Mouse (Mus musculus): Measurements from ENCODE around the gene Metap1. TPM values are rescaled to one million over a fixed set of nuclear protein-coding genes. Genes with fewer than 3 reads are reported as not detected.
A peak's percentile ranks its signal among the peaks of the same experiment; 100 is the strongest.

Metap1 gene
- total and polyA plus RNA-seq, 3 experiments = 57.4 to 96.3 (median 71.0) TPM

DNA sequence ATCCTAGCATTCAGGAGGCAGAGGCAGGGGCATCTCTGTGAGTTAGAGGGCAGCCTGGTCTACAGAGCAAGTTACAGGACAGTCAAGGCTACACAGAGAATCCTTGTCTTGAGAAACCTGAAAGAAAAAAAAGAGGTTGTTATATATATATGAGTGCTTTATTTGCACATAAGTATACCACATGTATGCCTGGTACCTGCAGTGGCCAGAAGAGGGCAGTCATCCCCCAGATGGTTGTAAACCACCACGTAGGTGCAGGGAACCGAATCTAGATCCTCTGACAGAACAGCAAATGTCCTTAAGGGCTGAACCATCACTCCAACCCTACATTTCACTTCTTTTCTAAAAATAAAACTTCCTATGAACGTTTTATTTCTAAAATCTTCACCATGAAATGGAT lies 28.6 kb upstream of the Metap1 start:
- TF ChIP-seq E2F4 (IDR thresholded peaks at IDR 0.05; ENCODE audit: borderline replicate concordance, low read depth, low read length) (no peak), MEF2A (IDR thresholded peaks at IDR 0.05; ENCODE audit: extremely low read depth, insufficient replicate concordance, low read depth, low read length, poor library complexity, severe bottlenecking) (no peak), ZC3H11A (IDR thresholded peaks at IDR 0.05; ENCODE audit: low read depth, low read length) (peak; percentile 83), MYC (IDR thresholded peaks at IDR 0.05; ENCODE audit: low read depth, low read length) (peak; percentile 73; the same call in 1 of the 2 replicates), RAD21 (IDR thresholded peaks at IDR 0.05; ENCODE audit: low read depth, low read length) (peak; percentile 82), ZNF384 (IDR thresholded peaks at IDR 0.05; ENCODE audit: low read depth, low read length) (peak; percentile 30; the same call in 1 of the 2 replicates), KAT2A (conservative IDR thresholded peaks at IDR 0.05; ENCODE audit: low read depth, low read length) (no peak), MAX (IDR thresholded peaks at IDR 0.05; ENCODE audit: low read length) (no peak), ETS1 (IDR thresholded peaks at IDR 0.05; ENCODE audit: low read depth, low read length) (0 out of 2 replicates have a peak, but pooled peaks have one; percentile 17), POLR2AphosphoS2 (IDR thresholded peaks at IDR 0.05; ENCODE audit: low read length) (no peak), EP300 (IDR thresholded peaks at IDR 0.05; ENCODE audit: low read depth in 1 of 2, low read length in 2 of 2) (no peak), CTCF (IDR thresholded peaks at IDR 0.05 in 2 of 3, conservative IDR thresholded peaks at IDR 0.05 in 1 of 3; ENCODE audit: control insufficient read depth in 1 of 3, insufficient read depth in 1 of 3, low read depth in 2 of 3, low read length in 3 of 3, poor library complexity in 1 of 3, severe bottlenecking in 1 of 3) (peak; percentile 82 to 85 (median 83)), TAL1 (IDR thresholded peaks at IDR 0.05; ENCODE audit: low read length) (no peak), MYB (IDR thresholded peaks at IDR 0.05; ENCODE audit: low read depth, low read length) (no peak), SMC3 (IDR thresholded peaks at IDR 0.05; ENCODE audit: low read depth, low read length) (peak; percentile 83)
- Histone ChIP-seq H3K9ac (ENCODE audit: control insufficient read depth, low read depth, low read length, poor library complexity, severe bottlenecking) (no peak overlapping the region), H3K27ac (ENCODE audit: control insufficient read depth, low read depth, low read length) (no peak overlapping the region), H3K4me1 (ENCODE audit: control insufficient read depth in 1 of 2, insufficient read depth in 2 of 2, low read length in 2 of 2) (peaks cover 0 to 6% of the 10 kb centered on the region in 2 experiments; a peak in 1 of 4 replicates), H3K27me3 (ENCODE audit: control insufficient read depth in 1 of 2, insufficient read depth in 2 of 2, low read length in 2 of 2) (no peaks in the 10 kb centered on the region), H3K9me3 (replicated peaks; ENCODE audit: insufficient read depth, low read length) (no peaks in the 10 kb centered on the region), H3K79me2 (ENCODE audit: control insufficient read depth, insufficient read depth, low read length, poor library complexity) (no peaks in the 10 kb centered on the region), H3K36me3 (ENCODE audit: control insufficient read depth in 1 of 2, insufficient read depth in 2 of 2, low read length in 2 of 2) (peaks cover 0 to 6% of the 10 kb centered on the region in 2 experiments; a peak in 2 of 4 replicates), H3K4me3 (ENCODE audit: control insufficient read depth in 1 of 2, insufficient read depth in 1 of 2, low read depth in 2 of 2, low read length in 2 of 2) (no peak overlapping the region)
- DNase-seq (ENCODE audit: low read depth, low spot score) = peak; percentile 86

DNA sequence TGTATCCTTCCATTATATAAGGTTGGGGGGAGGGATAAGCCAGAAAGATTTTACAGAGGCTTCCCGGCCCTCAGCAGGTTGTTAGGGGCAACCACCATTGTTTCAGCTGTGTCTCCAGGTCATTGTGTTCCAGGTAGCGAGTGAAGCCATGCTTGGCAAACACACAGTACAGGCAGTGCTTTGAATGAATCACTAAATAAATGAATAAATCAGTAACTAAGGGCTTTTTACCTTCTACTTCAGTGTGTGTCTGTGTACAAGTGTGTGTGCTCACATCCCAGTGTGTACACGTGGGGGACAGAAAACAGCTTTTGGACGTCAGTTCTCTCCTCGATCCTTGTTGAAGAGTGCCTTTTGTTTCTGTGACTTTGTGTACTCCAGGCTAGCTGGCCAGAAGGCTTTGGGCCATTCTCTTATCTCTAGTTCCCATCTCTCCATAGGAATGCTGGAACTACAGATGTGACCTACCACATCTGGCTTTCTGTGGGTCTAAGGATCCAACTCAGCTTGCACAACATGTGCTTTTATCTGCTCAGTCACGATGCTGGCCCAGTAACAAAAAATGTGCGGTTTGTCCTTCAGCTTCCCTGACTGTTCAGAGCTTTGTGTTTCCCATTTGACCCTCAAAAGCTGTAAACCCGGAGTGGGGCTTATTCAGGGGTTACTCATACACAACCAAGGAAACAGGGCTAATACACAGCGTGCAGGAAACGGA lies 26.5 kb upstream of the Metap1 start:
- H3K36me3 ChIP-seq (ENCODE audit: control insufficient read depth in 1 of 2, insufficient read depth in 2 of 2, low read length in 2 of 2) = peaks cover 0 to 11% of the 10 kb centered on the region in 2 experiments; a peak in 2 of 4 replicates

More for the DNA sequence above, 26.5 kb upstream of the Metap1 start:
- Histone ChIP-seq H3K27ac (ENCODE audit: control insufficient read depth, low read depth, low read length) (no peak overlapping the region), H3K27me3 (ENCODE audit: control insufficient read depth in 1 of 2, insufficient read depth in 2 of 2, low read length in 2 of 2) (no peaks in the 10 kb centered on the region), H3K9ac (ENCODE audit: control insufficient read depth, low read depth, low read length, poor library complexity, severe bottlenecking) (no peak overlapping the region), H3K9me3 (replicated peaks; ENCODE audit: insufficient read depth, low read length) (no peaks in the 10 kb centered on the region), H3K4me1 (ENCODE audit: control insufficient read depth in 1 of 2, insufficient read depth in 2 of 2, low read length in 2 of 2) (peaks cover 0 to 10% of the 10 kb centered on the region in 2 experiments; a peak in 2 of 4 replicates), H3K79me2 (ENCODE audit: control insufficient read depth, insufficient read depth, low read length, poor library complexity) (no peaks in the 10 kb centered on the region), H3K4me3 (ENCODE audit: control insufficient read depth in 1 of 2, insufficient read depth in 1 of 2, low read depth in 2 of 2, low read length in 2 of 2) (no peak overlapping the region)
- no peak for TF ChIP-seq E2F4 (IDR thresholded peaks at IDR 0.05; ENCODE audit: borderline replicate concordance, low read depth, low read length)
- TF ChIP-seq CTCF (IDR thresholded peaks at IDR 0.05 in 2 of 3, conservative IDR thresholded peaks at IDR 0.05 in 1 of 3; ENCODE audit: control insufficient read depth in 1 of 3, insufficient read depth in 1 of 3, low read depth in 2 of 3, low read length in 3 of 3, poor library complexity in 1 of 3, severe bottlenecking in 1 of 3) = no peak
- no peak for TF ChIP-seq UBTF (IDR thresholded peaks at IDR 0.05; ENCODE audit: borderline replicate concordance, insufficient read depth, low read depth, low read length)
- TF ChIP-seq POLR2AphosphoS5 (IDR thresholded peaks at IDR 0.05; ENCODE audit: borderline replicate concordance, low read depth, low read length) = no peak
- TF ChIP-seq EP300 (IDR thresholded peaks at IDR 0.05; ENCODE audit: low read depth in 1 of 2, low read length in 2 of 2) = no peak
- no peak for TF ChIP-seq TBP (IDR thresholded peaks at IDR 0.05; ENCODE audit: low read depth, low read length)
- no peak for TF ChIP-seq MYB (IDR thresholded peaks at IDR 0.05; ENCODE audit: low read depth, low read length)
- no peak for TF ChIP-seq GATA1 (IDR thresholded peaks at IDR 0.05; ENCODE audit: low read depth, low read length)
- no peak for TF ChIP-seq SMC3 (IDR thresholded peaks at IDR 0.05; ENCODE audit: low read depth, low read length)
- no peak for TF ChIP-seq ZNF384 (IDR thresholded peaks at IDR 0.05; ENCODE audit: low read depth, low read length)
- no peak for TF ChIP-seq USF1 (IDR thresholded peaks at IDR 0.05; ENCODE audit: low read depth, low read length)
- TF ChIP-seq TAL1 (IDR thresholded peaks at IDR 0.05; ENCODE audit: low read length) = no peak
- no peak for TF ChIP-seq BHLHE40 (IDR thresholded peaks at IDR 0.05; ENCODE audit: borderline replicate concordance, low read depth, low read length)
- no peak for TF ChIP-seq ZC3H11A (IDR thresholded peaks at IDR 0.05; ENCODE audit: low read depth, low read length)
- no peak for DNase-seq (ENCODE audit: low read depth, low spot score)

Data from MEL (cell line).